Mouse (Mus musculus) heart, embryonic 10.5 days (tissue): ENCODE results near the gene 5730596B20Rik. TPM values are rescaled to one million over a fixed set of nuclear protein-coding genes. Genes with fewer than 3 reads are reported as not detected.

Experiments
- DNase-seq: peaks from one replicate; pipeline ENCODE4 v3.0.0-alpha.2; 2017; ENCODE audit warnings: low spot score
- H3K27ac ChIP-seq: fragments of 300-500 bp; sonication (generic); 2 replicates; pipeline ENCODE4 v1.5.1; 2016; ENCODE audit warnings: mild to moderate bottlenecking
- H3K27me3 ChIP-seq: fragments of 300-500 bp; sonication (generic); 2 replicates; pipeline ENCODE4 v1.6.1; 2016; ENCODE audit warnings: mild to moderate bottlenecking; ENCODE audit not compliant: poor library complexity, insufficient read depth, severe bottlenecking
- H3K36me3 ChIP-seq: fragments of 300-500 bp; sonication (generic); 2 replicates; pipeline ENCODE4 v1.6.1; 2016; ENCODE audit warnings: mild to moderate bottlenecking, moderate library complexity
- H3K4me1 ChIP-seq: fragments of 300-500 bp; sonication (generic); 2 replicates; pipeline ENCODE4 v1.6.1; 2016; ENCODE audit warnings: mild to moderate bottlenecking
- H3K4me3 ChIP-seq: fragments of 300-500 bp; sonication (generic); 2 replicates; pipeline ENCODE4 v1.5.1; 2016; ENCODE audit warnings: mild to moderate bottlenecking, moderate library complexity
- H3K9me3 ChIP-seq: fragments of 300-500 bp; sonication (generic); 2 replicates; pipeline ENCODE4 v1.6.1; 2016; ENCODE audit warnings: mild to moderate bottlenecking, moderate library complexity
- WGBS: fragments of 180-500 bp; shearing (Covaris S2); methylation state at CpG from one replicate; pipeline ENCODE4 v1.1.7; 2016; 5-methylcytosine and 5-hydroxymethylcytosine counted together
- polyA plus RNA-seq: library from polyadenylated mRNA; unstranded; fragments of >200 nt; fragmentation: Nextera tagmentation; extraction: Ambion mirVana; gene quantifications from 2 replicates; pipeline ENCODE4 v1.2.1, GENCODE M21; 2016

The 5730596B20Rik gene
- polyA plus RNA-seq, 1 experiment from 2014 or later = 1.5 TPM

DNA sequence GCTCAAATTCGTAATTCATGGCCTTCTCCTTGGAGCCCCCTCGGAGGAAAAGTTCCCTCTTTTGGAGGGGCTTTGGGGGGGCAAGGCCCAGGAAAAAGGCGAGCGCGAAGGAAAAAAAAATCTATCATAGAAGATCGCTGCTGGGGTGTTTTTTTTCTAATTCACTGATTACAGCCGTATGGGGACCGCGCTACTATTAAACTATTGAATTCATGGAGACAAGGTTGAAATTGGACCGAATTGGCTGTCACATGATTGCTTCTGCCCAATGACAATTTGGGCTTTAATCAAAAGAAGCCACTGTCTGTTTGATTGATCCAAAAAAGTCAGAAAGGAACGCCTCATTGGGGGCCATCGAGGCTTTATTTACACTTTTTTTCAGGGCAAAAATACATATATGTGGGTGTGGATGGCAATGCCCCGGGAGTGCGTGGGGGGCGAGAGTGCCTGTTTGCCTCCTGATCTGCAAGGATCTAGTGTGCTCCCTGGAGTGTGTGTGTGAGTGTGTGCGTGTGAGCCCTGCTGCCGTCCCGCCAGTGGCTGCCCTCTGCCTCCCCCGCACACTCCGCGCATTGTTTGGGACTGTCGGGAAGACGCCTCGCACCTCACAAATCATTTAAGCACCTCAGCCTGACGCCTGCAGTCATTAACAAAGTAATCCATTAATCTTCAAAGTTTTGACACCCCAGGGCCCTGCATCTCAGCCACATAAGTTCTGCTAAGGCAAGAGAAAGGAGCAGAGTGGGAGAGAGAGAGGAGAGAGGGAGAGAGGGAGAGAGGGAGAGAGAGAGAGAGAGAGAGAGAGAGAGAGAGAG, 12.5 kb upstream of the 5730596B20Rik start, which contains the start of gene Hoxa2:
Gene Hoxa2 (minus strand): TSS at position 206 of the 815 bp plus-strand sequence.
- DNase-seq = peak; percentile 72
- WGBS = under 1% methylated on average over 25 of the region's 25 CpGs
- Histone ChIP-seq H3K9me3 (no peaks in the 10 kb centered on the region), H3K4me1 (peaks cover 33% of the 10 kb centered on the region), H3K27ac (peak within 1 kb of the TSS; percentile 88), H3K27me3 (peaks cover 96% of the 10 kb centered on the region), H3K36me3 (no peaks in the 10 kb centered on the region), H3K4me3 (peak within 1 kb of the TSS; percentile 58)

DNA sequence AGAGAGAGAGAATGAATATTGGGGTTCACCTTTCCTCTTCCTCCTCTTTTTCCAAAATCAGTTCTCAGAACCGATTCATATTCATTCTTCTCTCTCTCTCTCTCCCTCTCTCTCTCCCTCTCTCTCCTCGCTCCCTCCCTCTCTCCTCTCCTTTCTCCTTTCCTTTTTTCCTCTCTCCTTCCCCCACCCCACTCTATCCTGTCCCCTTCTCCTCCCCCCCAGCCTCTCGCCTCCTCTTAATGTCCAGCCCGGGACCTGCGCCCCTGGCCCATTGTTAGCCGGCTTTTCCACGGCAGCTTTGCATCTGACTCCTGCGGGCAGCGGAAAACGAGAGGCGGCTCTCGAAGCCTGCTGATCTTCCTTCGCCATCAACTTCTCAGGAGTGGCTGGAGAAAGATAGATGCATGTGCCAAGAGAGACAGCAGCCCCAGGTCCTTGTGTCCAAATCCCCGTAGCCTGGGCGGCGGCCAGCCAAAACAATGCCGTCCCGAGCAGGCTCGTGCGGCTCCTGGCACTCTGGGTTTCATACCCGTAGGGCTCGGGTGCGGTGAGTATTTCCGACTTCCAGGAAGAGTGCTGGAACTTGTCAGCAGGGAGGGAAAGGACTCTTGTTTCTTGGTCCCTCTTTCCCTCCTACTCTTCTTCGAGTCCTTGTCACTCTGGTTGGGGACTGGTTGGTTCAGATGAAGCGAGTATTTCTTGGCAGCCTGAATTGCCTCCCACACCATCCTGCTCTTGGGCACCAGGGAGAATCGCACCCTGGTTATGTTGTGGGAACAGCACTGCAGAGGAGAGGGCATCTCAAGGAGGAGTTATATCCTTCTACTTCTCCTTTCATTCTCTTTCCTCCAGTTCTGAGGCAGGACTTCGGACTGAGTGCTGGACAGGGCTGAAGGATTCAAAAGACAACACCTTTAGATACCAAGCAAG, 11.6 kb upstream of the 5730596B20Rik start:
- Histone ChIP-seq H3K9me3 (no peaks in the 10 kb centered on the region), H3K4me1 (peaks cover 33% of the 10 kb centered on the region), H3K27me3 (peaks cover 96% of the 10 kb centered on the region), H3K27ac (peak overlapping the region; percentile 88), H3K4me3 (peak overlapping the region; percentile 58), H3K36me3 (no peaks in the 10 kb centered on the region)
- DNase-seq = peak; percentile 75
- under 1% methylated on average over 28 of the region's 28 CpGs for WGBS

DNA sequence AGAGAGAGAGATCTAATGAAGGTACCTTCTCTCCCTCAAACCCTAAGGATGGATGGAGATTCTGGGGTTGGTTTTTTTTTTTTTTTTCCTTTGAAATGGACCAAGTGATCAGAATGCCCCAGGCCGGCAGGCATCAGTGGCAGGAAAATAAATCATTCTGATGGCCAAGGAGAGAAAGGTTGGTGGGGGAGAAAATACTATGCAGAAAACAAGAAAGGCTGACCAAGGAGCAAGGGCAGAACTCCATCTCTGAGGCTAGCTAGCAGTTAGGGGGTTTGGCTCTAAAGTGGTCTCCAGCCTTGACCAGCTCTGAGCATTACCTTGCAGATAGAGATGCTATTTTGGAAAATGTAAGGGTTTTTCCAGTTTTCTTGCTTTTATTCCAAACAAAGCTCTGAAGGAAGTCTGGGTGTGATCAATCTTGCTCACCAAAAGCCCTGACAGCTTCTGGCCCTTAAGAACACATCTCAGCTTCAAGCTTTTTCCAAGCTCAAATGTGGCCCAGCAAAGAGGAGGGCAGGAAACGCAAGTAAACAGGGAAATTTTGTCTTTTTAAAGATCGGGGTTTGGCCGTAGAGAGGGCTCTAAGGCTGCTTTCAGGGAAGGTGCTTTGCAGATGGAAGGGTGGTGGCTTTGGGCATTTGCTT, 10.7 kb upstream of the 5730596B20Rik start:
- Histone ChIP-seq H3K4me3 (peak overlapping the region; percentile 58), H3K36me3 (no peaks in the 10 kb centered on the region), H3K4me1 (peaks cover 40% of the 10 kb centered on the region), H3K27ac (peak overlapping the region; percentile 88; the same call in 1 of the 2 replicates), H3K9me3 (no peaks in the 10 kb centered on the region), H3K27me3 (peaks cover 96% of the 10 kb centered on the region)
- DNase-seq = no peak
- 4% methylated on average over 4 of the region's 4 CpGs for WGBS

DNA sequence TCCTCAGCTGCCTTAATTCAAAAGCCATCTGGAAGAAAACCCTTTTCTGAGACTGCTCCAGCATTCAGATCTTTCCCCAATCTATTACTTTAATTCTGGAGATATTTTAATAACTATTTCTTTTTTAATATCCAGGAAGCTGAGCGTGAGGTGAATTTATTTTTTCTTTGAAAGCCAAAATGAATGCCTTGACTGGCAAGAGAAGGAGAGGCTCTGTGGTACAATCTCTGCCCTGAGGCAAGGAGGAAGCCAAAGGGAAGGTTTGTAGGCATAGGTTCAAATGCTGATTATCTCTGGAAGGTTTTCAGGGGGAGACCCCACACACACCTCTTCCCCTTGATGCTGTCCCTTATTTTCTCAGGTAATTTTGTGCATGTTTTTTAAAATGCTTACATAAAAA, 10.1 kb upstream of the 5730596B20Rik start:
- H3K27me3 ChIP-seq = peaks cover 96% of the 10 kb centered on the region
- H3K4me3 ChIP-seq = peak overlapping the region; percentile 58
- peaks cover 46% of the 10 kb centered on the region for H3K4me1 ChIP-seq
- 23% methylated on average over 1 of the region's 1 CpGs for WGBS
- H3K27ac ChIP-seq = peak overlapping the region; percentile 76
- H3K9me3 ChIP-seq = no peaks in the 10 kb centered on the region
- no peaks in the 10 kb centered on the region for H3K36me3 ChIP-seq
- no peak for DNase-seq

DNA sequence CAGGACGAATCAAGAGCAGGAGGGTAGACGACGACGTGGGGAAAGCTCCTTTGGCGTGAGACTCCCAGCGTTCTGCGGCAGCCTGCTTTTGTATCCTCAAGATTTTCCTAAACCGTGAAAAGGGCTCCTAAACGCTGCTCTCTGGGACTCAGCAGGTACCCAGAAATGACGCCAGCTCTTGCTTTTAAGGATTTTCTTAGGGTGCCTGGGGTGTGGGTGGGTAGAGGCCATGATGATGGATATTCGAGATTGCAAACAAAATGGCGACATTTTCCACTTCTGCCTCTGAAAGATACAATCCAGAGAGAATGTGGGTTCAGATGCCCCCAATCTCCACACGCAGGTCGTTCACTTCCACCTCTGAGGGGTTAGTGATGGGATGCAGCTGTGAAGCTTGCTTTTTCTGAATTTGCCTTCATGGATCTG, 9.5 kb upstream of the 5730596B20Rik start:
- no peak for DNase-seq
- H3K36me3 ChIP-seq = no peaks in the 10 kb centered on the region
- WGBS = 7% methylated on average over 14 of the region's 14 CpGs

DNA sequence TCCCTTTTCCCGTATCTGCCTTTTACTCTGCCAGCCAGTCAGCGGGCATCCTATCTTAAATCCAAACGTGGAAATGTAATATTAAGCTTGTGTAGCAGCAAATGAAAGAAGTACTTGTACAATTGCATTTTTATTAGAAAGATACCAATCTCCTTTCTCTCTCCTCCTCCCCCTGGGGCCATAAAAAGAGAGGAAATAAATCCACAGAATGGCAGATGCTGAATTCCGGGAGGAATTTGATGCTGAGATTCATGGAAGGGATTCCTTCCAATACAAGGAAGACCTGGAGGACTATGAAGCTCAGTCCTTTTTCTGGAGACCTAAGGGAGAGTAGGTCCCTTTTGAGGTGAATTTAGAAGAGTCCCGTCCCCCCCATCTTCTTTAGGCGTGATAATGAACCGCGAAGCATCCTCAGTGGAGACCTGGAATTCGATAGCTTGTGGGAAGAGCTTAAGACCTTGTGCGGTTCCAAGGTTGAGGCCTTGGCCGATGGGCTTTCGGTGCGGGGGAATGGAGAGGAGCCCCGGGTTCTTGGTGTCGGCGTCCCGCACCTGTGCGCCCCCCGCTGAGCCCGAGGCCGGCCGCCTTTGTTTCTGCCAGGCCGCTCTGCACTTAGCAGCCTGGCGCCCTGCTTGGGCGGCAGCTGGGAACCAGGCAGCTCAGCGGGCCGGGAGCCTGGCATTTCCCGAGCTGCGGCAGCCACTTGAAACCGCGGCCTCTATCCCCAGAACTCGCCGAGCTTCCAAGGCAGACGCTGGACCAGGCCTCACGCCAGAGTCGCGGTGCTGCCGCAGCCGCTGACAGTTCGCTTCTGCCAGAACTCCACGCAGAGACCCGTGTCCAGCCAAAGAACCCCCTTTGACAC, 8.9 kb upstream of the 5730596B20Rik start:
- Histone ChIP-seq H3K27me3 (peaks cover 98% of the 10 kb centered on the region), H3K27ac (peak overlapping the region; percentile 76), H3K9me3 (no peaks in the 10 kb centered on the region), H3K36me3 (no peaks in the 10 kb centered on the region), H3K4me1 (peaks cover 54% of the 10 kb centered on the region), H3K4me3 (peak overlapping the region; percentile 58)
- DNase-seq = no peak
- WGBS = 3% methylated on average over 42 of the region's 42 CpGs

More for the DNA sequence above, 9.5 kb upstream of the 5730596B20Rik start:
- peak overlapping the region; percentile 58 for H3K4me3 ChIP-seq
- peak overlapping the region; percentile 76 for H3K27ac ChIP-seq
- H3K9me3 ChIP-seq = no peaks in the 10 kb centered on the region
- H3K27me3 ChIP-seq = peaks cover 98% of the 10 kb centered on the region
- peaks cover 52% of the 10 kb centered on the region for H3K4me1 ChIP-seq

DNA sequence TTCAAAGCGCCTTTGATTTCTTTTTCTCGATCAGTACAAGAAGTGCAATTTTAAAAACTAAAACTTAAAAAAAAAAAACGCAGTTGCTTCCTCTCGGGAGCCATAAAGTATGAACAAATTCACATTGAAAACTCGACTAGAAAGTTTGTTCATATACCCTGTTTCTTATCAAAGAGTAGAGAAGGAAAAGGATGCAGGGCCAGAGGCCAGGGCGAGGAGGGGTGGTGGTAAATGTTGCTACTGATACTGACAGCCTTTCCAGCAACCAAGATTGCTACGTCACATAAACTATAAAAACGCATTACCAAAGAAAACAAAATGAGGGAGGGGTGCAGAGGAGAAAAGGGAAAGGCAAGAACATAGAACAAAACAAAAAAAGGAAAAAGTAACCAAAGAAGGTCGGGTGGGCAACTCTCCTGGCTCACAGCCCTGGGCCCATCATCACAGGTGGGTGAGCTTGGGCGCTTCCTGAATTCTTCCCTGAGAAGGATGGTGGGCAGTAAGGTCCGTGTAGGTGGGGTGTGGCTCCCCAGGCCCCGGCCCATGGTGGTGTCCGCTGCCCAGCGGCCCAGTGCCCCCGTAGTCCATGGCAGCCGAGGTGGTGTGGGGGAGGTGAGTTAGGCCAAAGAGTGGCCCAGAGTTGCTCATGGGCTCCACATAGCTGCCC, 7.7 kb upstream of the 5730596B20Rik start:
- Histone ChIP-seq H3K27me3 (peaks cover 99% of the 10 kb centered on the region), H3K36me3 (no peaks in the 10 kb centered on the region), H3K9me3 (no peaks in the 10 kb centered on the region), H3K4me1 (peaks cover 44% of the 10 kb centered on the region), H3K27ac (peak overlapping the region; percentile 82), H3K4me3 (peak overlapping the region; percentile 45)
- 8% methylated on average over 16 of the region's 16 CpGs for WGBS
- peak; percentile 73 for DNase-seq

DNA sequence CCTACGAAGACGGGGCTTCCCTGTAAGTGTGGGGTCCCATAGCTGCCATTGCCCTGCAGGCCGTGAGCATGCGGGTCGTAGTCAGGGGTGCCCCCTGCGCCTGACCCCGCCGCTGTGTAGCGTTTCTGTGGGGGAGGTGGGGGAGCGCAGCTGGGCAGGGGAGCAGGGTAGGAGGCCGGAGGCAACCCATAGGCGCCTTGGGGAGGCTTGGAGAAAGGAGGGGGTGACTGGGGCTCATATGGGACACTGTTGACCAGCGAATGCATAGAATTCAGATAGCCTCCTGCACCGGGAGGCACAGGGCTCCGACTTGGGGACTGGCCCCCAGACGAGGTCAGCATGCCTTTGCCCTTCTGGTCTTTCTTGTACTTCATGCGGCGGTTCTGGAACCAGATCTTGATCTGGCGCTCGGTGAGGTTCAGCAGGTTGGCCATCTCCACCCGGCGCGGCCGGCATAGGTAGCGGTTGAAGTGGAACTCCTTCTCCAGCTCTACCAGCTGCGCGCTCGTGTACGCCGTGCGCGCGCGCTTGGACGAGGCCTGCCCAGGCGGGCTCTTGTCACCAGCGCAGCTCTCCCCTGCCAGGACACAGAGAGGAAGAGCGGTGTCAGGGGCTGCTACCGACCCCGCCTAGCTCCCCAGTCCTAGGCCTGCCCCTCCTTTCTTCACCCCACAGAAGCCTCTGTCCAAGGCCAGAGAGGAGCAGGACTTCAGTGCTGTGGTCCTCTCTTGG, 7.0 kb upstream of the 5730596B20Rik start:
- Histone ChIP-seq H3K36me3 (no peaks in the 10 kb centered on the region), H3K4me1 (peaks cover 47% of the 10 kb centered on the region), H3K27me3 (peaks cover 99% of the 10 kb centered on the region), H3K27ac (peak overlapping the region; percentile 82), H3K9me3 (no peaks in the 10 kb centered on the region), H3K4me3 (peak overlapping the region; percentile 45)
- peak; percentile 74 for DNase-seq
- WGBS = 3% methylated on average over 40 of the region's 40 CpGs

DNA sequence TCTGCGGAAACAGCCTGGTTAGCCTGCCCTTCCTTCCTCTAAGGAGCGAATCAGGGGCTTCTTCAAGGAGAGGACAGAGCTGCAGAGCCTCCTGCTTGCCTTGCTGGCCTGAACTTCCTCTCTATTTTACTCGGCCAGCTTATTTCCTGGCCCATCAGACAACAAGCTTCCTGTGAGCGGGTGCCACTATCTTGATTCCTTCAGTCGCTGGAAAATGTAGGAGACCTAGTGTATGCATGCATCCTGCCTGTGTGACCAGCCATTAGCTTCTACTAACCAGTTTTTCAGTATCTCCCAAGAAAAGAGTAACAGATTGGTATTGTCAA, 6.4 kb upstream of the 5730596B20Rik start:
- DNase-seq = no peak
- Histone ChIP-seq H3K27ac (peak overlapping the region; percentile 82), H3K4me1 (peaks cover 48% of the 10 kb centered on the region), H3K36me3 (no peaks in the 10 kb centered on the region), H3K27me3 (peaks cover 99% of the 10 kb centered on the region), H3K4me3 (peak overlapping the region; percentile 45), H3K9me3 (no peaks in the 10 kb centered on the region)
- 9% methylated on average over 5 of the region's 5 CpGs for WGBS

DNA sequence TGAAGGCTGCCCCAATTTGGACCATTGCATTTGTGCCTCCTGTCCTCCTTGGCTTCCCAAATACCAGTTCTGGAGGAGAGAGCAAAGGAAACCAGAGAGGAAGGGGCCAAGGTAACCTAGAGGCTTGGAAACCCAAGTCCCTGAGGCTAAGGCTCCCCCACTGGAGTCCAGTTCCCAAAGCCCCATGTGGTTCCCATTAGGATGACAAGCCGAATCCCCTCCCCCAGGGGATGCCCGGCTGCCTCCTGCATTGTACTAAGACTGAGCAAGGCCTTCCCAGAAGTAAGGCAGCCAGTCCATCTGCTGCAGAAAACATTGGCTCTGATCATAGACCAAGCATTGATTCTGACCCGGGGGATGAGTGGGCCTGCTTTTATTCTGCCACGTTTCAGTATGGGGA, 6.0 kb upstream of the 5730596B20Rik start:
- no peak overlapping the region for H3K4me3 ChIP-seq
- no peak for DNase-seq
- H3K27ac ChIP-seq = peak overlapping the region; percentile 82; the same call in 1 of the 2 replicates
- WGBS = 8% methylated on average over 4 of the region's 4 CpGs
- peaks cover 47% of the 10 kb centered on the region for H3K4me1 ChIP-seq
- H3K36me3 ChIP-seq = no peaks in the 10 kb centered on the region
- no peaks in the 10 kb centered on the region for H3K9me3 ChIP-seq
- H3K27me3 ChIP-seq = peaks cover 99% of the 10 kb centered on the region

DNA sequence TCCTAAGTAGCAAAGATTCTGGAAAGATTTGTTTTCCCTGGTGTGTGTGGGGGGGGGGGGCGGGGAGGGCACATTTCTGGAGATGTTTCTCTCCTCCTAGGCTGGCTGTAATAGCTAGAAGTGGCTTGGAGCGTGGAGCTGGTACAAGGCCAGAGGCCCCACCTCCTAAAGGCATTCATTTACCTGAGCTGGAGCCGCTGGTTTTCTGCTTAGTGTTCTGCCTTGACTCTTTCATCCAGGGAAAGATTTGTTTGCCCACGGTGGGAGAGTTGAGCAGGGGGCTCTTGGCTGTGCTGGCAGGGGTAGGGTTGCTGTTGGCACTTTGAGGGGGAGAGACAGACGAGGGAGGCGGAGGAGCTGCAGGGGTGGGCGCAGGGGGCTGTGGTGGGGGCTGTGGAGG, 5.4 kb upstream of the 5730596B20Rik start:
- Histone ChIP-seq H3K27me3 (peaks cover 99% of the 10 kb centered on the region), H3K4me1 (peaks cover 47% of the 10 kb centered on the region), H3K36me3 (no peaks in the 10 kb centered on the region), H3K27ac (peak overlapping the region; percentile 82), H3K9me3 (no peaks in the 10 kb centered on the region), H3K4me3 (peak overlapping the region; percentile 62)
- WGBS = 9% methylated on average over 7 of the region's 7 CpGs
- no peak for DNase-seq
